Mouse (Mus musculus): ENCODE measurements at regions not wholly inside any gene's neighbourhood (a gene's known extent, or its start where the extent isn't known, plus 50 kb on each side); places are given as distances from the start of the nearest gene placed in this dataset.

GRCm38 (mm10) chr1:56164366-56164765 is 472.9 kb downstream of the Hsfy2 start:
- TF ChIP-seq POLR2A (IDR thresholded peaks at IDR 0.05; ENCODE audit: borderline replicate concordance, extremely low read depth, low read depth, low read length) (no peak), CTCF (IDR thresholded peaks at IDR 0.05; ENCODE audit: insufficient read depth, low read length) (no peak)

Data from lung, adult 2 months (tissue).